Mouse (Mus musculus) midbrain, embryonic 16.5 days (tissue): ENCODE results near the gene Cldn10. TPM values are rescaled to one million over a fixed set of nuclear protein-coding genes. Genes with fewer than 3 reads are reported as not detected.
A peak's percentile ranks its signal among the peaks of the same experiment; 100 is the strongest.
"Not testable (repeated sequence)": the region's sequence is repeated elsewhere in the genome, so short reads cannot be mapped to it uniquely, and the experiment has no call there.

Experiments
- ATAC-seq: fragments of 200-750 bp; cut with Nextera tagmentation; 2 replicates; pipeline ENCODE4 v1.8.0; 2017; ENCODE audit warnings: moderate TSS enrichment
- H3K27ac ChIP-seq: fragments of 300-500 bp; sonication (generic); 2 replicates; pipeline ENCODE4 v1.5.1; 2014; ENCODE audit warnings: mild to moderate bottlenecking, low read length, mixed read lengths
- H3K27me3 ChIP-seq: fragments of 300-500 bp; sonication (generic); 2 replicates; pipeline ENCODE4 v1.6.1; 2014; ENCODE audit warnings: low read depth, low read length, mixed read lengths; ENCODE audit not compliant: control insufficient read depth, insufficient read depth
- H3K36me3 ChIP-seq: fragments of 300-500 bp; sonication (generic); 2 replicates; pipeline ENCODE4 v1.6.1; 2014; ENCODE audit warnings: mild to moderate bottlenecking, low read length, moderate library complexity, mixed read lengths; ENCODE audit not compliant: control insufficient read depth, insufficient read depth
- H3K4me1 ChIP-seq: fragments of 300-500 bp; sonication (generic); 2 replicates; pipeline ENCODE4 v1.6.1; 2014; ENCODE audit warnings: mild to moderate bottlenecking, low read length, mixed read lengths; ENCODE audit not compliant: control insufficient read depth, insufficient read depth
- H3K4me2 ChIP-seq: fragments of 300-500 bp; sonication (generic); 2 replicates; pipeline ENCODE4 v1.6.1; 2014; ENCODE audit warnings: mild to moderate bottlenecking, low read length, mixed read lengths
- H3K4me3 ChIP-seq: fragments of 300-500 bp; sonication (generic); 2 replicates; pipeline ENCODE4 v1.5.1; 2014; ENCODE audit warnings: low read depth, mild to moderate bottlenecking, low read length, moderate library complexity, mixed read lengths
- H3K9ac ChIP-seq: fragments of 300-500 bp; sonication (generic); 2 replicates; pipeline ENCODE4 v1.6.1; 2014; ENCODE audit warnings: low read depth, low read length, mixed read lengths
- H3K9me3 ChIP-seq: fragments of 300-500 bp; sonication (generic); replicated peaks from 2 replicates; pipeline ENCODE4 v1.6.1; 2014; ENCODE audit warnings: mild to moderate bottlenecking, low read length, mixed read lengths; ENCODE audit not compliant: control insufficient read depth, poor library complexity, severe bottlenecking
- WGBS: fragments of 180-500 bp; shearing (Covaris S2); extraction: QIAGEN DNeasy Blood & Tissue Kit; methylation state at CpG from one replicate; pipeline ENCODE4 v1.1.7; 2014; 5-methylcytosine and 5-hydroxymethylcytosine counted together
- polyA plus RNA-seq: library from polyadenylated mRNA; unstranded; fragments of >200 nt; fragmentation: Nextera tagmentation; extraction: Ambion mirVana; gene quantifications from 2 replicates; pipeline ENCODE4 v1.2.1, GENCODE M21; 2015

Gene Cldn10
- polyA plus RNA-seq, 1 experiment from 2014 or later = 7.2 TPM

DNA sequence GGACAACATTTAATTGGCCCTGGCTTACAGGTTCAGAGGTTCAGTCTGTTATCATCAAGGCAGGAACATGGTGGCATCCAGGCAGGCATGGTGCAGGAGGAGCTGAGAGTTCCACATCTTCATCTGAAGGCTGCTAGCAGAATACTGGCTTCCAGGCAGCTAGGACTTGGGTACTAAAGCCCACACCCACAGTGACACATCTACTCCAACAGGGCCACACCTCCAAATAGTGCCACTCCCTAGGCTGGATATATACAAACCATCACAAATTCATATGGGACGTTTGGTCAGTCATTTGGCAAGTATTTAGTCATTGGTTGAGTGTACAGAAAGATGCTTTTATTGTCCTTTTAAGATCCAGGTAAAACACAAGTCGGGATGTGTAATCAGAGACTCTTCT lies 20.5 kb downstream of the Cldn10 start:
- H3K9ac ChIP-seq, ATAC-seq, H3K4me2 ChIP-seq, H3K9me3 ChIP-seq, H3K4me3 ChIP-seq, H3K36me3 ChIP-seq, H3K27me3 ChIP-seq, H3K4me1 ChIP-seq, H3K27ac ChIP-seq: not testable (repeated sequence)
- WGBS = 74% methylated on average over 2 of the region's 2 CpGs

DNA sequence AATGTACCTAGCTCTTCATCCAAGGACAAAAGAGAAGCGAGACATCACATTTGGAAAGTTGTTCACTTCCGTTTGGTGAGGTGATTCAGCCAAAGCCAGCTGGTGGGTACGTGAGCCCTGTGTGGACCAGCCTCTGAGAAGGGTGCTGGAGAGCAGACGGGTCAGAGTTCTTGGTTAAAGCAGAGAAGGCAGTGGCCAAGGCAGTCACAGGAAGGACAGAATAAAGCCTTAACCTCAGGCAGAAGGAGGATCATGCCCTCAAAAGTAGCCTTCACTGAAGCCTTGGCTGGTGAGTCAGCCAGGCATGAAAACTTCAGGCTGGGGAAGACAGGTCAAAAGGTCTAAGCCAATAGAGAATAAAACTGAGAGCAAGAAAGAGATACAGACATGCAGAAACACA lies 22.0 kb downstream of the Cldn10 start:
- H3K9ac ChIP-seq = no peak overlapping the region
- H3K36me3 ChIP-seq = no peaks in the 10 kb centered on the region
- WGBS = 76% methylated on average over 4 of the region's 4 CpGs
- H3K4me2 ChIP-seq = no peak overlapping the region
- ATAC-seq = no peak
- no peak overlapping the region for H3K4me3 ChIP-seq
- H3K27me3 ChIP-seq = no peaks in the 10 kb centered on the region
- no peaks in the 10 kb centered on the region; the same call in 1 of the 2 replicates for H3K4me1 ChIP-seq
- no peaks in the 10 kb centered on the region for H3K9me3 ChIP-seq
- H3K27ac ChIP-seq = no peak overlapping the region

DNA sequence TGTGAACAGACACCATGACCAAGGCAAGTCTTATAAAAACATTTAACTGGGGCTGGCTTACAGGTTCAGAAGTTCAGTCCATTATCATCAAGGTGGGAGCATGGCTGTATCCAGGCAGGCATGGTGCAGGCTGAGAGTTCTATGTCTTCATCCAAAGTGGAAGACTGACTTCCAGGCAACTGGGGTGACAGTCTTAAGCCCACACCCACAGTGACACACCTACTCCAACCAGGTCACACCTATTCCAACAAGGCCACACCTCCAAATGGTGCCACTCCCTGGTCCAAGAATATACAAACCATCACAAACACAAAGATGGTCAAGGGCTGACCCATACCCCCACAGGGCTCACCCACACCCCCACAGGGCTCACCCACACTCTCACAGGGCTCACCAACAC lies 23.5 kb downstream of the Cldn10 start:
- not testable (repeated sequence) for H3K27ac ChIP-seq, H3K9me3 ChIP-seq, H3K4me3 ChIP-seq, ATAC-seq, H3K4me1 ChIP-seq, H3K9ac ChIP-seq, H3K36me3 ChIP-seq, H3K27me3 ChIP-seq, H3K4me2 ChIP-seq

DNA sequence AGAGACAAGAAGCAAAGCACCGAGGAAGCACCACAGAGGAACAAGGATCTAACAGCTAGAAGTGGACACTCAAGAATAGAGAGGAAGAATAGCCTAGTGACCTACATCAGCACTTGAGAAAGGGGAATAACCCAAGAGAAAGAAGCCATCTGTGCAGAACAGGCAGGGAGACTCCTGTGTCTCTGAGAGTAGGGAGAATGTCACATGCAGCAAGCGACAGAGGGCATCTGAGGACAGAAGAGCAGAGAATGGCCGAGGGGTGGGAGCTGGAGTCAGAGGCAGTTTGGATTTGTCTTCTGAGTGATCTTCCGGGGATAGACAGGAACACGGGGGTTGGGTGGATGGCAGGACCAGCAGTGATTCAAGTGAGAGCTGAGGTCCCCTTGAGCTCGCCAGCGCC lies 25.4 kb downstream of the Cldn10 start:
- Histone ChIP-seq H3K9ac (no peak overlapping the region), H3K4me2 (no peak overlapping the region), H3K27me3 (no peaks in the 10 kb centered on the region), H3K36me3 (no peaks in the 10 kb centered on the region), H3K4me3 (no peak overlapping the region), H3K27ac (no peak overlapping the region), H3K9me3 (no peaks in the 10 kb centered on the region), H3K4me1 (no peaks in the 10 kb centered on the region)
- 73% methylated on average over 7 of the region's 7 CpGs for WGBS
- no peak for ATAC-seq

DNA sequence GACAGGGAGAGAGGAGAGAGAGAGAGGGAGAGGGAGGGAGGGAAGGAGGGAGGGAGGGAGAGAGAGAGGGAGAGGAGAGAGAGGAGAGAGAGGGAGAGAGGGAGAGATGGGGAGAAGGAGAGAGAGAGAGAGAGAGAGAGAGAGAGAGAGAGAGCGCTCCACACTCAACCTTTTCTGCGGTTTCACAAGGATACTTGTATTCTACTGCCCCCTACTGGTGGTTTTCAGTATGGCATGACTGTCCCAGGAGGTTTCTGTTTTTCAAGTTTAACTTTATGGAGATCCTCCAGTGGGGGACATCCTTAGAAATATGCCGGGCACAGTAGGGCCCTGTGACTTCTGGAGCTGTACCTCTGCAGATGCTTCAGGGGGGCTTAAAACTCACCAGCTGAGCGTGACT lies 28.8 kb downstream of the Cldn10 start:
- WGBS = 10% methylated on average over 4 of the region's 4 CpGs
- no peaks in the 10 kb centered on the region for H3K36me3 ChIP-seq
- H3K4me3 ChIP-seq = no peak overlapping the region
- H3K4me1 ChIP-seq = no peaks in the 10 kb centered on the region
- no peak overlapping the region for H3K27ac ChIP-seq
- ATAC-seq = no peak
- H3K9me3 ChIP-seq = no peaks in the 10 kb centered on the region
- H3K27me3 ChIP-seq = no peaks in the 10 kb centered on the region
- no peak overlapping the region for H3K4me2 ChIP-seq
- no peak overlapping the region for H3K9ac ChIP-seq

DNA sequence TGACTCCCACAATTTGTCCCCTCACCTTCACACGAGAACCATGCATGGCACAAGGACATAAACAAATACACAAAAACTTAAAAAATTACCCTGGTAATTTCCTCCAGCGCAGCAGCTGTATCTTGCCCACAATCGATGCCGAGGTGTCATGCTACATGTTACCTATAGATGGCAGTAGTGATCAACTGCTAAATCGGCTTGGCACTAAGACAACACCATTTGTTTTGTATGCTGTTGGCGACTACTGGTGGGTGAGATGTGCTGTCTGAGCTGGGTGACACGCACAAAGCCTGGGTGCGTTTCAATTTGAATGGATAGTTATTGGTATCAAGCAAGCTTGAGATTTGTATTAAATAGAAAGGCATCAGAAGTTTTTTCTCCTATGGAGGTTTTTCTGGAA lies 32.4 kb downstream of the Cldn10 start:
- WGBS = 8% methylated on average over 8 of the region's 8 CpGs
- H3K4me1 ChIP-seq = no peaks in the 10 kb centered on the region

DNA sequence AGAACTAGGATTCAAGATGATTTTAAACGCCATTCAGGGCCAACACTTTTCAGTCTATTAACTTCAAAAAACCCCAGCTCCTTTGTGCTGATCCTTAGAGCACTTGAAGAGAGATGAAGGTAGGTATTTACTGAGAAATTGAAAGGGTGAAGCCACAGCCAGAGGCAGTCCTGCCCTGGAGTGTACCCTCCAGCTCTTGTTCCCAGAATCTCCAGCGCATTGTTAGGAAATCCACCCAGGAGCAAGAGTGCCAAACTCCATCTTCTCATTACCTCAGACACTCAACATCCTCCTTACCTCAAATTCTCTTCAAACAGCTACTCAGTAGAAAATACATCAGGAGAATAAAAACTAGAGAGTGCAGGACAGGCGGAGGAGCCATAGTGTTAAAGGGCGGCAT lies 35.1 kb downstream of the Cldn10 start:
- H3K27ac ChIP-seq = no peak overlapping the region
- WGBS = 74% methylated on average over 4 of the region's 4 CpGs
- ATAC-seq = no peak
- H3K36me3 ChIP-seq = no peaks in the 10 kb centered on the region
- no peaks in the 10 kb centered on the region for H3K9me3 ChIP-seq
- no peaks in the 10 kb centered on the region for H3K27me3 ChIP-seq
- H3K9ac ChIP-seq = no peak overlapping the region
- H3K4me1 ChIP-seq = 0 out of 2 replicates have a peak, but pooled peaks cover 3% of the 10 kb centered on the region
- H3K4me3 ChIP-seq = no peak overlapping the region
- H3K4me2 ChIP-seq = no peak overlapping the region

More for the DNA sequence above, 32.4 kb downstream of the Cldn10 start:
- Histone ChIP-seq H3K4me3 (no peak overlapping the region), H3K9me3 (no peaks in the 10 kb centered on the region), H3K9ac (no peak overlapping the region), H3K27ac (no peak overlapping the region), H3K36me3 (no peaks in the 10 kb centered on the region), H3K27me3 (no peaks in the 10 kb centered on the region), H3K4me2 (no peak overlapping the region)
- ATAC-seq = peak; percentile 73; the same call in 1 of the 2 replicates

DNA sequence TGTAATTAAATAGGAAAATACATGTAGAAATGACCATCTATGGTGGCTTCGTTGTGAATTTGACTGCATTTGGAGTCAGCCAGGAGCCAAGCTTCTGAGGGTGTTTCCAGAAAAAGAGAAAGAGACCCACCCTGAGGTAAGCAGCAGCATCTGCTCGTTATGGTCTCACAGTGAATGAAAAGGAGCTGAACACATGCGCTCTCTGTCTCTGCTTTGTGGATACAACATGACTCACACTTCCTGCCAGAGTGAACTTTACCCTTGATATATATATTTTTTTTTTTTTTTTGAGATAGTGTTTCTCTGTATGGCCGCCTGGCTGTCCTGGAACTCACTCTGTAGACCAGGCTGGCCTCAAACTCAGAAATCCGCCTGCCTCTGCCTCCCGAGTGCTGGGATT lies 35.6 kb downstream of the Cldn10 start:
- Histone ChIP-seq H3K27me3 (no peaks in the 10 kb centered on the region), H3K4me3 (no peak overlapping the region), H3K4me2 (no peak overlapping the region), H3K9me3 (no peaks in the 10 kb centered on the region), H3K27ac (no peak overlapping the region), H3K9ac (no peak overlapping the region), H3K36me3 (no peaks in the 10 kb centered on the region), H3K4me1 (0 out of 2 replicates have a peak, but pooled peaks cover 3% of the 10 kb centered on the region)
- WGBS = 88% methylated on average over 6 of the region's 6 CpGs
- ATAC-seq = no peak

DNA sequence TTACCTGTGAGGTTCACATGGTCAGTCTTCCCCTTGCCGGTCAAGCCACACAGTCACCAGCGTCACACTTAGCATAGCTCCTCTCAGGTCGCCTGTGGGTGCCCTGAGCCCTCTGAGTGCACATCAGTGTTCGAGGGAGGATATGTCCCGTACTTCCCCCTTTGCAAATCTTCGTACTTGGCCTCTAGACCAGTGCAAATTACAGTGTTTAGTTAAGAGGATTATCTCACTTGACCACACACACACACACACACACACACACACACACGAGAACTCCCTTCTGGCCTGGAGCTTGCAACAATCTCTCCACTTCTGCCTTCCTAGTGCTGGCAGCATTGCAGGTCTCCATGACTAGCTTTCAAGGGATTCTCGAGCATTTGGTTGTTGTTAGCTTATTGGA lies 38.6 kb downstream of the Cldn10 start:
- Histone ChIP-seq H3K4me2 (no peak overlapping the region), H3K4me3 (no peak overlapping the region), H3K36me3 (no peaks in the 10 kb centered on the region), H3K27me3 (no peaks in the 10 kb centered on the region), H3K4me1 (0 out of 2 replicates have a peak, but pooled peaks cover 3% of the 10 kb centered on the region), H3K27ac (no peak overlapping the region), H3K9me3 (no peaks in the 10 kb centered on the region), H3K9ac (no peak overlapping the region)
- no peak for ATAC-seq
- WGBS = 52% methylated on average over 8 of the region's 8 CpGs
